Mouse (Mus musculus) testis, adult 2 months (tissue): Measurements from ENCODE around the gene Clca4b. TPM values are rescaled to one million over a fixed set of nuclear protein-coding genes. Genes with fewer than 3 reads are reported as not detected.
"Not testable (repeated sequence)": the region's sequence is repeated elsewhere in the genome, so short reads cannot be mapped to it uniquely, and the experiment has no call there.

Experiments used
- H3K27ac ChIP-seq: fragments of 200-500 bp; 2 replicates; pipeline ENCODE4 v1.5.1; 2012; ENCODE audit warnings: low read depth, low read length; ENCODE audit not compliant: control insufficient read depth, insufficient read depth
- H3K27me3 ChIP-seq: fragments of 200-500 bp; 2 replicates; pipeline ENCODE4 v1.6.1; 2012; ENCODE audit warnings: mild to moderate bottlenecking, low read length, moderate library complexity; ENCODE audit not compliant: control insufficient read depth, insufficient read depth
- H3K36me3 ChIP-seq: fragments of 200-500 bp; 2 replicates; pipeline ENCODE4 v1.6.1; 2012; ENCODE audit warnings: mild to moderate bottlenecking, low read length; ENCODE audit not compliant: control insufficient read depth, insufficient read depth
- H3K4me1 ChIP-seq: fragments of 200-500 bp; 2 replicates; pipeline ENCODE4 v1.6.1; 2012; ENCODE audit warnings: low read length; ENCODE audit not compliant: control insufficient read depth, insufficient read depth
- H3K4me3 ChIP-seq: fragments of 200-500 bp; 2 replicates; pipeline ENCODE4 v1.5.1; 2012; ENCODE audit warnings: low read depth, mild to moderate bottlenecking, low read length, moderate library complexity, mixed read lengths; ENCODE audit not compliant: control insufficient read depth
- CTCF ChIP-seq: fragments of 200-500 bp; IDR thresholded peaks from 2 replicates; pipeline ENCODE4 v1.5.1; 2012; ENCODE audit warnings: low read depth, mild to moderate bottlenecking, inconsistent platforms, low read length, moderate library complexity; ENCODE audit not compliant: control insufficient read depth, insufficient read depth, insufficient replicate concordance
- POLR2A ChIP-seq: fragments of 200-500 bp; IDR thresholded peaks from 2 replicates; pipeline ENCODE4 v1.6.1; 2012; ENCODE audit warnings: low read depth, mild to moderate bottlenecking, inconsistent platforms, low read length, moderate library complexity; ENCODE audit not compliant: control insufficient read depth
- polyA plus RNA-seq: library from polyadenylated mRNA; depleted of rRNA; stranded (reverse); fragments of >200 nt; gene quantifications from 2 replicates; pipeline ENCODE4 v1.2.3, GENCODE M21; 2012; rRNA removed

Clca4b gene
- polyA plus RNA-seq, 1 experiment = not detected

GRCm38 (mm10) chr3:144886957-144887356 is 45.4 kb downstream of the Clca4b start:
- H3K4me3 ChIP-seq = no peak overlapping the region
- no peak overlapping the region for H3K27ac ChIP-seq
- H3K27me3 ChIP-seq = no peaks in the 10 kb centered on the region
- TF ChIP-seq POLR2A (no peak), CTCF (no peak)
- no peaks in the 10 kb centered on the region for H3K4me1 ChIP-seq
- no peaks in the 10 kb centered on the region for H3K36me3 ChIP-seq

GRCm38 (mm10) chr3:144872012-144872411 is 60.3 kb downstream of the Clca4b start:
- H3K27ac ChIP-seq, H3K27me3 ChIP-seq, H3K36me3 ChIP-seq, H3K4me1 ChIP-seq, H3K4me3 ChIP-seq: not testable (repeated sequence)

Other genes with a start within 250 kb of the Clca4b start
- gene Sh3glb1, start 212.2 kb downstream of the Clca4b start, polyA plus RNA-seq = 415 and 469 TPM in 2 replicates
- 1.5 and 1.6 TPM in 2 replicates for gene Clca3a1, start 171.6 kb downstream of the Clca4b start, polyA plus RNA-seq
- 0.12 and 2.5 TPM in 2 replicates for gene Clca3a2, start 113.0 kb downstream of the Clca4b start, polyA plus RNA-seq
- 0.02 and 0.10 TPM in 2 replicates for gene Clca3b, start 83.2 kb downstream of the Clca4b start, polyA plus RNA-seq
- not detected in 2 replicates for gene Clca4a, start 42.5 kb upstream of the Clca4b start, polyA plus RNA-seq
- gene Clca1, start 100.2 kb upstream of the Clca4b start, polyA plus RNA-seq = 0.13 and 0.14 TPM in 2 replicates
- 0.07 and 0.10 TPM in 2 replicates for gene Clca2, start 166.9 kb upstream of the Clca4b start, polyA plus RNA-seq
- gene Odf2l, start 186.1 kb upstream of the Clca4b start, polyA plus RNA-seq = 10.0 and 11.2 TPM in 2 replicates